Mouse (Mus musculus): Measurements from ENCODE around the gene Cep295.
"Not testable (repeated sequence)": the region's sequence is repeated elsewhere in the genome, so short reads cannot be mapped to it uniquely, and the experiment has no call there.

- not testable (repeated sequence) for TF ChIP-seq CTCF (IDR thresholded peaks at IDR 0.05; ENCODE audit: low read depth, low read length); POLR2A (IDR thresholded peaks at IDR 0.05; ENCODE audit: insufficient read depth, low read length); EP300 (IDR thresholded peaks at IDR 0.05; ENCODE audit: insufficient read depth, low read depth, low read length)
Measured at GRCm38 (mm10) chr9:15302006-15302405, 55.6 kb downstream of the Cep295 start.
